Mouse (Mus musculus) embryonic facial prominence, embryonic 13.5 days (tissue): Measurements from ENCODE around the gene Kctd15. TPM values are rescaled to one million over a fixed set of nuclear protein-coding genes. Genes with fewer than 3 reads are reported as not detected.

Source experiments
- ATAC-seq: fragments of 200-750 bp; cut with Nextera tagmentation; 2 replicates; pipeline ENCODE4 v1.8.0; 2017; ENCODE audit warnings: low read depth; ENCODE audit not compliant: insufficient number of reproducible peaks, insufficient read depth, low FRiP score, low TSS enrichment
- H3K27ac ChIP-seq: fragments of 300-500 bp; sonication (generic); 2 replicates; pipeline ENCODE4 v1.5.1; 2015; ENCODE audit warnings: moderate library complexity, mild to moderate bottlenecking, inconsistent platforms
- H3K27me3 ChIP-seq: fragments of 300-500 bp; sonication (generic); 2 replicates; pipeline ENCODE4 v1.6.1; 2015; ENCODE audit warnings: mild to moderate bottlenecking, inconsistent platforms
- H3K36me3 ChIP-seq: fragments of 300-500 bp; sonication (generic); 2 replicates; pipeline ENCODE4 v1.6.1; 2015; ENCODE audit warnings: mild to moderate bottlenecking, inconsistent platforms
- H3K4me1 ChIP-seq: fragments of 300-500 bp; sonication (generic); 2 replicates; pipeline ENCODE4 v1.6.1; 2015; ENCODE audit warnings: inconsistent platforms
- H3K4me2 ChIP-seq: fragments of 300-500 bp; sonication (generic); 2 replicates; pipeline ENCODE4 v1.6.1; 2015; ENCODE audit warnings: moderate library complexity, mild to moderate bottlenecking, inconsistent platforms
- H3K4me3 ChIP-seq: fragments of 300-500 bp; sonication (generic); 2 replicates; pipeline ENCODE4 v1.5.1; 2015; ENCODE audit warnings: mild to moderate bottlenecking, inconsistent platforms
- H3K9ac ChIP-seq: fragments of 300-500 bp; sonication (generic); 2 replicates; pipeline ENCODE4 v1.6.1; 2015; ENCODE audit warnings: mild to moderate bottlenecking, inconsistent platforms
- H3K9me3 ChIP-seq: fragments of 300-500 bp; sonication (generic); 2 replicates; pipeline ENCODE4 v1.6.1; 2016; ENCODE audit warnings: inconsistent platforms
- WGBS: fragments of 180-500 bp; shearing (Covaris S2); methylation state at CpG from one replicate; pipeline ENCODE4 v1.1.7; 2015; ENCODE audit warnings: mixed read lengths; 5-methylcytosine and 5-hydroxymethylcytosine counted together
- polyA plus RNA-seq: library from polyadenylated mRNA; unstranded; fragments of >200 nt; fragmentation: Nextera tagmentation; extraction: Ambion mirVana; gene quantifications from 2 replicates; pipeline ENCODE4 v1.2.1, GENCODE M21; 2015

Kctd15 gene
- polyA plus RNA-seq, 1 experiment from 2014 or later: 59.2 TPM

- H3K27ac ChIP-seq: 0 out of 2 replicates have a peak overlapping the region, but pooled peaks have one; percentile 8
- 12% methylated on average over 5 of the region's 5 CpGs for WGBS
- no peaks in the 10 kb centered on the region for H3K9me3 ChIP-seq
- no peaks in the 10 kb centered on the region for H3K36me3 ChIP-seq
- no peak overlapping the region for H3K4me2 ChIP-seq
- H3K9ac ChIP-seq: no peak overlapping the region
- peaks cover 7% of the 10 kb centered on the region for H3K4me1 ChIP-seq
- H3K4me3 ChIP-seq: no peak overlapping the region
- ATAC-seq: no peak
- no peaks in the 10 kb centered on the region for H3K27me3 ChIP-seq
Observed at GRCm38 (mm10) chr7:34662227-34662626, 5.7 kb upstream of the Kctd15 start.

GRCm38 (mm10) chr7:34659386-34660085, 3.0 kb upstream of the Kctd15 start:
- WGBS: 42% methylated on average over 5 of the region's 6 CpGs
- Histone ChIP-seq H3K4me2 (no peak overlapping the region), H3K4me3 (no peak overlapping the region), H3K4me1 (peaks cover 13% of the 10 kb centered on the region), H3K27ac (no peak overlapping the region), H3K9me3 (no peaks in the 10 kb centered on the region), H3K36me3 (no peaks in the 10 kb centered on the region), H3K9ac (no peak overlapping the region), H3K27me3 (no peaks in the 10 kb centered on the region)
- no peak for ATAC-seq

GRCm38 (mm10) chr7:34655086-34655839, 1.3 kb downstream of the Kctd15 start:
- Histone ChIP-seq H3K36me3 (no peaks in the 10 kb centered on the region), H3K4me1 (peaks cover 28% of the 10 kb centered on the region), H3K9ac (peak overlapping the region; percentile 93), H3K4me2 (peak overlapping the region; percentile 86), H3K27ac (peak overlapping the region; percentile 99), H3K4me3 (peak overlapping the region; percentile 82), H3K9me3 (no peaks in the 10 kb centered on the region), H3K27me3 (no peaks in the 10 kb centered on the region)
- under 1% methylated on average over 69 of the region's 74 CpGs for WGBS
- peak; percentile 79 for ATAC-seq

GRCm38 (mm10) chr7:34654441-34655085, 2.0 kb downstream of the Kctd15 start:
- Histone ChIP-seq H3K36me3 (peaks cover 4% of the 10 kb centered on the region), H3K27me3 (no peaks in the 10 kb centered on the region)
- under 1% methylated on average over 71 of the region's 81 CpGs for WGBS

GRCm38 (mm10) chr7:34653731-34654440, 2.6 kb downstream of the Kctd15 start:
- WGBS: 2% methylated on average over 60 of the region's 64 CpGs
- H3K9ac ChIP-seq: peak overlapping the region; percentile 93
- no peaks in the 10 kb centered on the region for H3K27me3 ChIP-seq
- peak overlapping the region; percentile 86 for H3K4me2 ChIP-seq
- peak overlapping the region; percentile 82 for H3K4me3 ChIP-seq
- peak overlapping the region; percentile 99 for H3K27ac ChIP-seq
- H3K4me1 ChIP-seq: peaks cover 37% of the 10 kb centered on the region
- H3K9me3 ChIP-seq: no peaks in the 10 kb centered on the region
- peaks cover 11% of the 10 kb centered on the region for H3K36me3 ChIP-seq
- ATAC-seq: peak; percentile 35

More at GRCm38 (mm10) chr7:34654441-34655085, 2.0 kb downstream of the Kctd15 start:
- peak overlapping the region; percentile 86 for H3K4me2 ChIP-seq
- peak; percentile 26 for ATAC-seq
- no peaks in the 10 kb centered on the region for H3K9me3 ChIP-seq
- H3K4me3 ChIP-seq: peak overlapping the region; percentile 82
- peaks cover 31% of the 10 kb centered on the region for H3K4me1 ChIP-seq
- H3K9ac ChIP-seq: peak overlapping the region; percentile 93
- peak overlapping the region; percentile 99 for H3K27ac ChIP-seq

GRCm38 (mm10) chr7:34652751-34653502, 3.6 kb downstream of the Kctd15 start:
- peak overlapping the region; percentile 86 for H3K4me2 ChIP-seq
- WGBS: 1% methylated on average over 48 of the region's 48 CpGs
- peaks cover 44% of the 10 kb centered on the region for H3K4me1 ChIP-seq
- peak overlapping the region; percentile 82 for H3K4me3 ChIP-seq
- H3K9ac ChIP-seq: peak overlapping the region; percentile 93
- H3K9me3 ChIP-seq: no peaks in the 10 kb centered on the region
- no peaks in the 10 kb centered on the region for H3K27me3 ChIP-seq
- no peak for ATAC-seq
- H3K36me3 ChIP-seq: peaks cover 21% of the 10 kb centered on the region
- H3K27ac ChIP-seq: peak overlapping the region; percentile 99

- peak overlapping the region; percentile 93 for H3K9ac ChIP-seq
- peak overlapping the region; percentile 86 for H3K4me2 ChIP-seq
- H3K27me3 ChIP-seq: no peaks in the 10 kb centered on the region
- H3K4me3 ChIP-seq: peak overlapping the region; percentile 82
- peaks cover 36% of the 10 kb centered on the region for H3K36me3 ChIP-seq
- WGBS: 0% methylated on average over 2 of the region's 2 CpGs
- peaks cover 59% of the 10 kb centered on the region for H3K4me1 ChIP-seq
- H3K9me3 ChIP-seq: no peaks in the 10 kb centered on the region
- peak overlapping the region; percentile 99 for H3K27ac ChIP-seq
- no peak for ATAC-seq
Observed at GRCm38 (mm10) chr7:34651381-34651780, 5.2 kb downstream of the Kctd15 start.

GRCm38 (mm10) chr7:34647052-34647451, 9.5 kb downstream of the Kctd15 start:
- H3K4me3 ChIP-seq: no peak overlapping the region
- peaks cover 83% of the 10 kb centered on the region for H3K4me1 ChIP-seq
- ATAC-seq: no peak
- H3K4me2 ChIP-seq: no peak overlapping the region
- no peak overlapping the region for H3K9ac ChIP-seq
- no peak overlapping the region for H3K27ac ChIP-seq
- no peaks in the 10 kb centered on the region for H3K27me3 ChIP-seq
- H3K9me3 ChIP-seq: no peaks in the 10 kb centered on the region
- H3K36me3 ChIP-seq: peaks cover 77% of the 10 kb centered on the region
- 60% methylated on average over 9 of the region's 9 CpGs for WGBS

GRCm38 (mm10) chr7:34646144-34646795, 10.3 kb downstream of the Kctd15 start:
- Histone ChIP-seq H3K9ac (no peak overlapping the region), H3K4me3 (no peak overlapping the region), H3K4me1 (peaks cover 82% of the 10 kb centered on the region), H3K27me3 (no peaks in the 10 kb centered on the region), H3K27ac (no peak overlapping the region), H3K4me2 (no peak overlapping the region), H3K9me3 (no peaks in the 10 kb centered on the region), H3K36me3 (peaks cover 84% of the 10 kb centered on the region)
- ATAC-seq: no peak
- 81% methylated on average over 12 of the region's 12 CpGs for WGBS

- no peaks in the 10 kb centered on the region for H3K9me3 ChIP-seq
Observed at GRCm38 (mm10) chr7:34645623-34646022, 10.9 kb downstream of the Kctd15 start.

More at GRCm38 (mm10) chr7:34645623-34646022, 10.9 kb downstream of the Kctd15 start:
- H3K27me3 ChIP-seq: no peaks in the 10 kb centered on the region
- no peak for ATAC-seq
- H3K27ac ChIP-seq: peak overlapping the region; percentile 2; the same call in 1 of the 2 replicates
- H3K9ac ChIP-seq: no peak overlapping the region
- H3K4me1 ChIP-seq: peaks cover 79% of the 10 kb centered on the region
- H3K4me3 ChIP-seq: no peak overlapping the region
- no peak overlapping the region for H3K4me2 ChIP-seq
- H3K36me3 ChIP-seq: peaks cover 90% of the 10 kb centered on the region
- WGBS: 91% methylated on average over 2 of the region's 2 CpGs
